8 mouse cellular contexts compared by ENCODE assay signal in genomic region chr5:33657251-33657786, GRCm38 (mm10). TPM values are rescaled to one million over a fixed set of nuclear protein-coding genes. Genes with fewer than 3 reads are reported as not detected.
A peak's percentile ranks its signal among the peaks of the same experiment; 100 is the strongest.
DNase-seq lines count a peak whose midpoint lies in the region; ATAC-seq and TF ChIP-seq lines count a peak whose summit lies in the region.

No protein-coding gene starts in this region.

- peak overlapping the region; percentile 74 for H3K9ac ChIP-seq in heart, postnatal 0 days (replicated peaks; ENCODE audit: low read depth, low read length)
- peak overlapping the region; percentile 79 for H3K9ac ChIP-seq in forebrain, embryonic 14.5 days (ENCODE audit: low read length)
- H3K9ac ChIP-seq in liver, embryonic 14.5 days (replicated peaks): peak overlapping the region; percentile 66
- H3K9ac ChIP-seq in stomach, postnatal 0 days (ENCODE audit: low read length): peak overlapping the region; percentile 77

- DNase-seq in heart, postnatal 0 days (ENCODE audit: low spot score): peak; percentile 34
- DNase-seq in heart, postnatal 10 days: no peak
- peak; percentile 73 for DNase-seq in NIH3T3 (ENCODE audit: low read depth)
- DNase-seq in forebrain, embryonic 14.5 days (ENCODE audit: low spot score): peak; percentile 13
- peak in 2 of 3 experiments; percentile 49 to 54 for DNase-seq in liver, embryonic 14.5 days (ENCODE audit: low read depth in 3 of 3, low spot score in 3 of 3)
- DNase-seq in stomach, postnatal 0 days (ENCODE audit: low spot score): peak; percentile 87
- DNase-seq in cerebellum, postnatal 10 days: no peak
- DNase-seq in frontal cortex, postnatal 14 days (ENCODE audit: low spot score in 2 of 2): no peak

- TF ChIP-seq EP300 in heart, postnatal 0 days (IDR thresholded peaks at IDR 0.05; ENCODE audit: low read depth): no peak
- no peak for TF ChIP-seq EP300 in liver, embryonic 14.5 days (IDR thresholded peaks at IDR 0.05; ENCODE audit: low read depth)
- TF ChIP-seq EP300 in stomach, postnatal 0 days (optimal IDR thresholded peaks at IDR 0.05): no peak

- H3K9me3 ChIP-seq in heart, postnatal 0 days (replicated peaks; ENCODE audit: control insufficient read depth, low read length): no peaks in the 10 kb centered on the region
- no peaks in the 10 kb centered on the region for H3K9me3 ChIP-seq in forebrain, embryonic 14.5 days (replicated peaks; ENCODE audit: control insufficient read depth, low read length)
- no peaks in the 10 kb centered on the region for H3K9me3 ChIP-seq in liver, embryonic 14.5 days (ENCODE audit: control insufficient read depth, low read length)
- H3K9me3 ChIP-seq in stomach, postnatal 0 days (ENCODE audit: control insufficient read depth, low read length): no peaks in the 10 kb centered on the region

- no peak for TF ChIP-seq CTCF in heart, postnatal 0 days (IDR thresholded peaks at IDR 0.05; ENCODE audit: low read depth)
- TF ChIP-seq CTCF in liver, embryonic 14.5 days (IDR thresholded peaks at IDR 0.05; ENCODE audit: low read depth): no peak
- TF ChIP-seq CTCF in stomach, postnatal 0 days (IDR thresholded peaks at IDR 0.05; ENCODE audit: low read depth): no peak

- H3K4me2 ChIP-seq in heart, postnatal 0 days (ENCODE audit: low read depth, low read length): peak overlapping the region; percentile 86
- peak overlapping the region; percentile 96 for H3K4me2 ChIP-seq in forebrain, embryonic 14.5 days (ENCODE audit: low read length)
- peak overlapping the region; percentile 81 for H3K4me2 ChIP-seq in liver, embryonic 14.5 days (ENCODE audit: low read depth)
- peak overlapping the region; percentile 80 for H3K4me2 ChIP-seq in stomach, postnatal 0 days (replicated peaks; ENCODE audit: low read depth)

- peak; percentile 16 for ATAC-seq in heart, postnatal 0 days (ENCODE audit: insufficient read depth, low read depth)
- peak; percentile 25; the same call in 1 of the 2 replicates for ATAC-seq in forebrain, embryonic 14.5 days
- peak; percentile 52 for ATAC-seq in liver, embryonic 14.5 days (ENCODE audit: insufficient read depth)
- peak; percentile 61 for ATAC-seq in stomach, postnatal 0 days (ENCODE audit: low FRiP score, low TSS enrichment)

- peak overlapping the region; percentile 98 for H3K27ac ChIP-seq in heart, postnatal 0 days (ENCODE audit: low read depth)
- peak overlapping the region; percentile 93 for H3K27ac ChIP-seq in forebrain, embryonic 14.5 days (ENCODE audit: low read depth, low read length)
- peak overlapping the region; percentile 67 for H3K27ac ChIP-seq in liver, embryonic 14.5 days
- H3K27ac ChIP-seq in stomach, postnatal 0 days (replicated peaks): peak overlapping the region; percentile 98

- H3K4me1 ChIP-seq in heart, postnatal 0 days (ENCODE audit: control insufficient read depth, insufficient read depth): peaks cover 22% of the 10 kb centered on the region
- H3K4me1 ChIP-seq in forebrain, embryonic 14.5 days (ENCODE audit: control insufficient read depth, insufficient read depth, low read length): peaks cover 17% of the 10 kb centered on the region
- H3K4me1 ChIP-seq in liver, embryonic 14.5 days (replicated peaks; ENCODE audit: control insufficient read depth in 2 of 2, insufficient read depth in 2 of 2, low read length in 1 of 2): peaks cover 16 to 26% of the 10 kb centered on the region in 2 experiments
- H3K4me1 ChIP-seq in stomach, postnatal 0 days (replicated peaks; ENCODE audit: control insufficient read depth, insufficient read depth): 0 out of 2 replicates have a peak, but pooled peaks cover 4% of the 10 kb centered on the region

- intact Hi-C loops in heart, postnatal 10 days (cut with DNase I): loop anchor here (10.0 kb wide), 1 partner anchor 277 kb away; the partner anchor contains the start of gene Nelfa

- peaks cover 37% of the 10 kb centered on the region for H3K36me3 ChIP-seq in heart, postnatal 0 days (replicated peaks; ENCODE audit: control insufficient read depth, insufficient read depth, low read length)
- H3K36me3 ChIP-seq in forebrain, embryonic 14.5 days (ENCODE audit: control insufficient read depth, insufficient read depth, low read length): peaks cover 31% of the 10 kb centered on the region
- H3K36me3 ChIP-seq in liver, embryonic 14.5 days (replicated peaks; ENCODE audit: control insufficient read depth, insufficient read depth, low read depth): peaks cover 43% of the 10 kb centered on the region
- peaks cover 2% of the 10 kb centered on the region; the same call in 1 of the 2 replicates for H3K36me3 ChIP-seq in stomach, postnatal 0 days (ENCODE audit: control insufficient read depth, insufficient read depth, low read length)

- H3K27me3 ChIP-seq in heart, postnatal 0 days (ENCODE audit: control insufficient read depth, insufficient read depth, low read length): no peaks in the 10 kb centered on the region
- no peaks in the 10 kb centered on the region for H3K27me3 ChIP-seq in forebrain, embryonic 14.5 days (replicated peaks; ENCODE audit: control insufficient read depth, insufficient read depth, low read length)
- no peaks in the 10 kb centered on the region for H3K27me3 ChIP-seq in liver, embryonic 14.5 days (ENCODE audit: control insufficient read depth, insufficient read depth, low read length)
- no peaks in the 10 kb centered on the region for H3K27me3 ChIP-seq in stomach, postnatal 0 days (ENCODE audit: control insufficient read depth, insufficient read depth, low read length)

- under 1% methylated on average over 32 of the region's 32 CpGs for WGBS in heart, postnatal 0 days
- WGBS in forebrain, embryonic 14.5 days: under 1% methylated on average over 32 of the region's 32 CpGs
- WGBS in liver, embryonic 14.5 days (ENCODE audit: insufficient replicate concordance): under 1% methylated on average over 32 of the region's 32 CpGs
- WGBS in stomach, postnatal 0 days: under 1% methylated on average over 32 of the region's 32 CpGs

- H3K4me3 ChIP-seq in heart, postnatal 0 days (ENCODE audit: low read depth, low read length): peak overlapping the region; percentile 80
- H3K4me3 ChIP-seq in forebrain, embryonic 14.5 days (ENCODE audit: low read depth, low read length): peak overlapping the region; percentile 73
- H3K4me3 ChIP-seq in liver, embryonic 14.5 days (ENCODE audit: insufficient read depth in 1 of 2, low read depth in 2 of 2, low read length in 2 of 2): peak overlapping the region; percentile 73 to 89
- H3K4me3 ChIP-seq in stomach, postnatal 0 days (ENCODE audit: low read depth, low read length): peak overlapping the region; percentile 72

RNA-seq across cellular contexts. Expression of gene Tacc3, which starts 0.6 kb away (rescaled TPM):
- total RNA-seq in heart, postnatal 0 days (2014; rRNA removed; ENCODE audit: low replicate concordance): 42.1 and 51.1 TPM in 2 replicates
- 35.2 and 39.4 TPM in 2 replicates for polyA plus RNA-seq in heart, postnatal 0 days (2015; fragmentation: Nextera tagmentation; extraction: Ambion mirVana)
- 10 to 100 TPM; 16.8 to 20.7 TPM for total RNA-seq in heart, postnatal 10 days (2021)
- polyA plus RNA-seq in forebrain, embryonic 14.5 days (2014; fragmentation: Nextera tagmentation; extraction: Ambion mirVana): 94.5 and 98.2 TPM in 2 replicates
- polyA plus RNA-seq in liver, embryonic 14.5 days (2012; rRNA removed): 50.4 and 69.1 TPM in 2 replicates
- polyA plus RNA-seq in liver, embryonic 14.5 days (2014; fragmentation: Nextera tagmentation; extraction: Ambion mirVana): 138 and 152 TPM in 2 replicates
- polyA plus RNA-seq in stomach, postnatal 0 days (2015; fragmentation: Nextera tagmentation; extraction: Ambion mirVana): 33.8 and 44.0 TPM in 2 replicates

RNA-seq across cellular contexts. Expression of gene Tmem129, which starts 0.9 kb away (rescaled TPM):
- 21.7 and 57.9 TPM in 2 replicates for total RNA-seq in heart, postnatal 0 days (2014; rRNA removed; ENCODE audit: low replicate concordance)
- 23.8 and 27.0 TPM in 2 replicates for polyA plus RNA-seq in heart, postnatal 0 days (2015; fragmentation: Nextera tagmentation; extraction: Ambion mirVana)
- total RNA-seq in heart, postnatal 10 days (2021): 10 to 100 TPM; 16.5 to 20.8 TPM
- polyA plus RNA-seq in forebrain, embryonic 14.5 days (2014; fragmentation: Nextera tagmentation; extraction: Ambion mirVana): 35.8 and 39.5 TPM in 2 replicates
- polyA plus RNA-seq in liver, embryonic 14.5 days (2012; rRNA removed): 17.4 and 17.7 TPM in 2 replicates
- polyA plus RNA-seq in liver, embryonic 14.5 days (2014; fragmentation: Nextera tagmentation; extraction: Ambion mirVana): 19.4 and 22.1 TPM in 2 replicates
- polyA plus RNA-seq in stomach, postnatal 0 days (2015; fragmentation: Nextera tagmentation; extraction: Ambion mirVana): 16.7 and 17.4 TPM in 2 replicates

RNA-seq across cellular contexts. Expression of gene Slbp, which starts 4.9 kb away (rescaled TPM):
- 27.4 and 90.6 TPM in 2 replicates for total RNA-seq in heart, postnatal 0 days (2014; rRNA removed; ENCODE audit: low replicate concordance)
- 65.4 and 65.8 TPM in 2 replicates for polyA plus RNA-seq in heart, postnatal 0 days (2015; fragmentation: Nextera tagmentation; extraction: Ambion mirVana)
- total RNA-seq in heart, postnatal 10 days (2021): 10 to 100 TPM; 27.6 to 29.5 TPM
- 154 and 159 TPM in 2 replicates for polyA plus RNA-seq in forebrain, embryonic 14.5 days (2014; fragmentation: Nextera tagmentation; extraction: Ambion mirVana)
- 97.1 and 155 TPM in 2 replicates for polyA plus RNA-seq in liver, embryonic 14.5 days (2012; rRNA removed)
- polyA plus RNA-seq in liver, embryonic 14.5 days (2014; fragmentation: Nextera tagmentation; extraction: Ambion mirVana): 290 and 309 TPM in 2 replicates
- polyA plus RNA-seq in stomach, postnatal 0 days (2015; fragmentation: Nextera tagmentation; extraction: Ambion mirVana): 84.0 and 87.3 TPM in 2 replicates

RNA-seq across cellular contexts. Expression of gene Gm9903, which starts 27.6 kb away (rescaled TPM):
- not detected in 2 replicates for total RNA-seq in heart, postnatal 0 days (2014; rRNA removed; ENCODE audit: low replicate concordance)
- 1.6 and 2.4 TPM in 2 replicates for polyA plus RNA-seq in heart, postnatal 0 days (2015; fragmentation: Nextera tagmentation; extraction: Ambion mirVana)
- total RNA-seq in heart, postnatal 10 days (2021): 1 to 10 TPM; 1.2 TPM
- polyA plus RNA-seq in forebrain, embryonic 14.5 days (2014; fragmentation: Nextera tagmentation; extraction: Ambion mirVana): 0.45 and 0.48 TPM in 2 replicates
- polyA plus RNA-seq in liver, embryonic 14.5 days (2012; rRNA removed): 0.06 and 0.18 TPM in 2 replicates
- polyA plus RNA-seq in liver, embryonic 14.5 days (2014; fragmentation: Nextera tagmentation; extraction: Ambion mirVana): not detected in 2 replicates
- 0.25 and 0.42 TPM in 2 replicates for polyA plus RNA-seq in stomach, postnatal 0 days (2015; fragmentation: Nextera tagmentation; extraction: Ambion mirVana)

RNA-seq across cellular contexts. Expression of gene Fam53a, which starts 27.9 kb away (rescaled TPM):
- 42.0 and 149 TPM in 2 replicates for total RNA-seq in heart, postnatal 0 days (2014; rRNA removed; ENCODE audit: low replicate concordance)
- 41.0 and 55.2 TPM in 2 replicates for polyA plus RNA-seq in heart, postnatal 0 days (2015; fragmentation: Nextera tagmentation; extraction: Ambion mirVana)
- 10 to 100 TPM; 33.5 to 34.1 TPM for total RNA-seq in heart, postnatal 10 days (2021)
- 46.3 and 46.9 TPM in 2 replicates for polyA plus RNA-seq in forebrain, embryonic 14.5 days (2014; fragmentation: Nextera tagmentation; extraction: Ambion mirVana)
- 7.3 and 7.9 TPM in 2 replicates for polyA plus RNA-seq in liver, embryonic 14.5 days (2012; rRNA removed)
- 17.9 and 21.9 TPM in 2 replicates for polyA plus RNA-seq in liver, embryonic 14.5 days (2014; fragmentation: Nextera tagmentation; extraction: Ambion mirVana)
- 44.9 and 45.0 TPM in 2 replicates for polyA plus RNA-seq in stomach, postnatal 0 days (2015; fragmentation: Nextera tagmentation; extraction: Ambion mirVana)

Comparison
In these comparisons a context has a peak if more than half of its experiments do, and no peak if none do; other contexts are left out.
1. DNase-seq: peak in heart, postnatal 0 days (single experiment), NIH3T3 (single experiment), forebrain, embryonic 14.5 days (single experiment), liver, embryonic 14.5 days (2 of 3) and stomach, postnatal 0 days (single experiment); none in heart, postnatal 10 days (0 of 2), cerebellum, postnatal 10 days (0 of 2) and frontal cortex, postnatal 14 days (0 of 2).
2. Peak in every context shown above with its lines, with median percentiles within 50 percentile points of each other: ATAC-seq, H3K27ac ChIP-seq, H3K4me2 ChIP-seq, H3K4me3 ChIP-seq and H3K9ac ChIP-seq.